Mouse (Mus musculus) MEL (cell line): ENCODE measurements at regions not wholly inside any gene's neighbourhood (a gene's known extent, or its start where the extent isn't known, plus 50 kb on each side); places are given as distances from the start of the nearest gene placed in this dataset.

Experiments used
- DNase-seq: peaks from one replicate; pipeline ENCODE4 v3.0.0; 2011; ENCODE audit warnings: low read depth, low spot score
- H3K27ac ChIP-seq: 2 replicates; pipeline ENCODE4 v1.5.1; 2012; ENCODE audit warnings: low read depth, mild to moderate bottlenecking, control low read depth, low read length, moderate library complexity; ENCODE audit not compliant: control insufficient read depth
- H3K27me3 ChIP-seq, 2 experiments: fragments of 150-350 bp in 1 of 2; sonication (generic) in 1 of 2; 2 replicates each; pipeline ENCODE4 v1.6.1; 2012; ENCODE audit warnings: low read length in 2 of 2, mild to moderate bottlenecking in 2 of 2, improper control_type of control experiment in 1 of 2, moderate library complexity in 1 of 2; ENCODE audit not compliant: insufficient read depth in 2 of 2, control insufficient read depth in 1 of 2
- H3K36me3 ChIP-seq, 2 experiments: 2 replicates each; pipeline ENCODE4 v1.6.1; 2012 to 2014; ENCODE audit warnings: low read length in 2 of 2, improper control_type of control experiment in 1 of 2, inconsistent platforms in 1 of 2, mild to moderate bottlenecking in 1 of 2; ENCODE audit not compliant: insufficient read depth in 2 of 2, control insufficient read depth in 1 of 2
- H3K4me1 ChIP-seq, 2 experiments: fragments of 150-350 bp in 1 of 2; sonication (generic) in 1 of 2; 2 replicates each; pipeline ENCODE4 v1.6.1; 2012; ENCODE audit warnings: low read length in 2 of 2, improper control_type of control experiment in 1 of 2, mild to moderate bottlenecking in 1 of 2; ENCODE audit not compliant: insufficient read depth in 2 of 2, control insufficient read depth in 1 of 2
- H3K4me3 ChIP-seq, 2 experiments: fragments of 150-350 bp in 1 of 2; sonication (generic) in 1 of 2; 2 replicates each; pipeline ENCODE4 v1.5.1; 2012; ENCODE audit warnings: low read depth in 2 of 2, low read length in 2 of 2, mild to moderate bottlenecking in 2 of 2, moderate library complexity in 2 of 2, control low read depth in 1 of 2, improper control_type of control experiment in 1 of 2; ENCODE audit not compliant: control insufficient read depth in 1 of 2, insufficient read depth in 1 of 2
- H3K79me2 ChIP-seq: 2 replicates; pipeline ENCODE4 v1.6.1; 2012; ENCODE audit warnings: mild to moderate bottlenecking, low read length, moderate library complexity; ENCODE audit not compliant: control insufficient read depth, poor library complexity, insufficient read depth
- H3K9ac ChIP-seq: 2 replicates; pipeline ENCODE4 v1.6.1; 2012; ENCODE audit warnings: low read depth, mild to moderate bottlenecking, control low read depth, low read length, moderate library complexity; ENCODE audit not compliant: control insufficient read depth, poor library complexity, severe bottlenecking
- H3K9me3 ChIP-seq: fragments of 150-350 bp; sonication (generic); replicated peaks from 2 replicates; pipeline ENCODE4 v1.6.1; 2012; ENCODE audit warnings: mild to moderate bottlenecking, low read length, improper control_type of control experiment, moderate library complexity; ENCODE audit not compliant: insufficient read depth
- CHD2 ChIP-seq: IDR thresholded peaks from 2 replicates; pipeline ENCODE4 v1.6.1; 2011; ENCODE audit warnings: low read length, improper control_type of control experiment
- ELF1 ChIP-seq: IDR thresholded peaks from 2 replicates; pipeline ENCODE4 v1.6.1; 2014; ENCODE audit warnings: low read depth, mild to moderate bottlenecking, inconsistent platforms, low read length, improper control_type of control experiment, moderate library complexity
- HCFC1 ChIP-seq: IDR thresholded peaks from 2 replicates; pipeline ENCODE4 v1.6.1; 2012; ENCODE audit warnings: low read depth, mild to moderate bottlenecking, inconsistent platforms, low read length, improper control_type of control experiment, moderate library complexity
- MAX ChIP-seq: IDR thresholded peaks from 2 replicates; pipeline ENCODE4 v1.6.1; 2011; ENCODE audit warnings: low read length, improper control_type of control experiment
- MAZ ChIP-seq: IDR thresholded peaks from 2 replicates; pipeline ENCODE4 v1.6.1; 2012; ENCODE audit warnings: low read depth, mild to moderate bottlenecking, inconsistent platforms, low read length, improper control_type of control experiment
- MEF2A ChIP-seq: IDR thresholded peaks from 2 replicates; pipeline ENCODE4 v1.6.1; 2014; ENCODE audit warnings: low read depth, mild to moderate bottlenecking, inconsistent platforms, low read length, improper control_type of control experiment; ENCODE audit not compliant: poor library complexity, insufficient replicate concordance, severe bottlenecking; ENCODE audit errors: extremely low read depth
- MXI1 ChIP-seq: IDR thresholded peaks from 2 replicates; pipeline ENCODE4 v1.6.1; 2011; ENCODE audit warnings: mild to moderate bottlenecking, low read depth, low read length, improper control_type of control experiment
- MYB ChIP-seq: IDR thresholded peaks from 2 replicates; pipeline ENCODE4 v1.6.1; 2011; ENCODE audit warnings: mild to moderate bottlenecking, low read depth, low read length, improper control_type of control experiment
- NRF1 ChIP-seq: IDR thresholded peaks from 2 replicates; pipeline ENCODE4 v1.6.1; 2014; ENCODE audit warnings: low read depth, mild to moderate bottlenecking, inconsistent platforms, low read length, improper control_type of control experiment, moderate library complexity; ENCODE audit not compliant: poor library complexity, insufficient read depth, severe bottlenecking
- POLR2A ChIP-seq, 2 experiments: IDR thresholded peaks; 2 replicates each; pipeline ENCODE4 v1.6.1; 2011 to 2012; ENCODE audit warnings: low read length in 2 of 2, mild to moderate bottlenecking in 2 of 2, control low read depth in 1 of 2, improper control_type of control experiment in 1 of 2, low read depth in 1 of 2, moderate library complexity in 1 of 2; ENCODE audit not compliant: control insufficient read depth in 1 of 2, insufficient read depth in 1 of 2, poor library complexity in 1 of 2
- POLR2AphosphoS2 ChIP-seq: IDR thresholded peaks from 2 replicates; pipeline ENCODE4 v1.6.1; 2011; ENCODE audit warnings: low read length, improper control_type of control experiment
- POLR2AphosphoS5 ChIP-seq: IDR thresholded peaks from 2 replicates; pipeline ENCODE4 v1.6.1; 2012; ENCODE audit warnings: low read depth, borderline replicate concordance, mild to moderate bottlenecking, inconsistent platforms, low read length, moderate library complexity, mixed read lengths
- TAL1 ChIP-seq: IDR thresholded peaks from 2 replicates; pipeline ENCODE4 v1.6.1; 2012; ENCODE audit warnings: mild to moderate bottlenecking, inconsistent platforms, low read length, moderate library complexity, mixed read lengths
- TCF12 ChIP-seq: IDR thresholded peaks from 2 replicates; pipeline ENCODE4 v1.6.1; 2014; ENCODE audit warnings: low read depth, mild to moderate bottlenecking, inconsistent platforms, low read length, improper control_type of control experiment, moderate library complexity
- USF1 ChIP-seq: IDR thresholded peaks from 2 replicates; pipeline ENCODE4 v1.6.1; 2014; ENCODE audit warnings: low read depth, mild to moderate bottlenecking, inconsistent platforms, low read length, improper control_type of control experiment, moderate library complexity
- ZC3H11A ChIP-seq: IDR thresholded peaks from 2 replicates; pipeline ENCODE4 v1.6.1; 2012; ENCODE audit warnings: low read depth, mild to moderate bottlenecking, inconsistent platforms, low read length, improper control_type of control experiment
- ZKSCAN1 ChIP-seq: IDR thresholded peaks from 2 replicates; pipeline ENCODE4 v1.6.1; 2012; ENCODE audit warnings: low read depth, mild to moderate bottlenecking, inconsistent platforms, low read length, improper control_type of control experiment, moderate library complexity

DNA sequence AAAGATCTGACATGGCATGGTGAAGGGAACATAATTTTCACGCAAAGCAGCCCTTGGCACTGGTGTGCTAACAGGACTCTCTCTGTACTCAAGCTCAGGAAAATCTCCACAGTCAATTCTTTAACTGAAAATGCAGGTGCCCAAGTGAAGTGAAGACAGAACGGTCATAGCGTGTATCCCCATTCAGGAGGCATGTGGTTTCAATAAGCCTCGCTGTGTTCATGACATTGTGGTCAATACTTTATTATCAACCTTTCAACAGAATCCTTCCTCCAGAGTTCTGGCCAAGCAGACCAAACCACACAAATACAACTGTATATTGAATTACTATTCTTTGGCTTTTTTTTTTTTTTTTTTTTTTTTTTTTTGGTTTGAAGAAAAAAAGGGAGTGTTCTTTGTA lies 314.1 kb downstream of the Mycn start:
- Histone ChIP-seq H3K79me2 (no peaks in the 10 kb centered on the region), H3K9ac (no peak overlapping the region), H3K9me3 (no peaks in the 10 kb centered on the region), H3K27me3 (no peaks in the 10 kb centered on the region; a peak in 1 of 4 replicates)
- TF ChIP-seq CHD2 (no peak), POLR2AphosphoS2 (no peak), TAL1 (no peak), ZC3H11A (no peak), USF1 (no peak), POLR2A (IDR thresholded peaks at IDR 0.05; ENCODE audit: control insufficient read depth in 1 of 2, insufficient read depth in 1 of 2, low read depth in 1 of 2, low read length in 2 of 2, poor library complexity in 1 of 2) (no peak), HCFC1 (no peak), ELF1 (no peak), POLR2AphosphoS5 (no peak), TCF12 (no peak), MAZ (no peak), NRF1 (no peak), MEF2A (no peak), MAX (no peak), MYB (no peak), ZKSCAN1 (no peak), MXI1 (no peak)
- TF ChIP-seq, all 39 proteins: peak for 0
- H3K4me3 ChIP-seq = no peak overlapping the region
- no peaks in the 10 kb centered on the region for H3K36me3 ChIP-seq
- no peak for DNase-seq
- no peaks in the 10 kb centered on the region for H3K4me1 ChIP-seq
- H3K27ac ChIP-seq = no peak overlapping the region

DNA sequence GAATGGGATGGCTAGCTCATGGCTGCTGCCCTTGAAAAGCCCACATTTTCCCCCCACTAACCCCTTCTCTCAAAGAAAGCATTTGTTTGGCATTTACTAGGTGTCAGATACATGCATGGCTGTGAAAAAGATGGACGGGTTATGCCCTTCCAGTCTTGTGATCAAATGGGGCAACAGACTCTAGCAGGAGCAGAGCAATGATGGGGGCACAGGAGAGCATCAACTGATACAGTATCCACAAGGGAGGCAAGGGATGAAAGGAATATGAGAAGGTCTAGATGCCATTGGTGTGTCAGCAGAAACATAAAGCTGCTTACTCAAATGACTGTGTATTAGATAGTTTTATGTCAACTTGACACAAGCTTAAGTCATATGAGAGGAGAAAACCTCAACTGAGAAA lies 315.9 kb downstream of the Mycn start:
- no peaks in the 10 kb centered on the region for H3K79me2 ChIP-seq
- H3K4me3 ChIP-seq = no peak overlapping the region
- H3K9ac ChIP-seq = no peak overlapping the region
- DNase-seq = no peak
- no peaks in the 10 kb centered on the region for H3K4me1 ChIP-seq
- no peak for TF ChIP-seq CHD2
- TF ChIP-seq POLR2A (IDR thresholded peaks at IDR 0.05; ENCODE audit: control insufficient read depth in 1 of 2, insufficient read depth in 1 of 2, low read depth in 1 of 2, low read length in 2 of 2, poor library complexity in 1 of 2) = no peak
- TF ChIP-seq ELF1 = no peak
- no peak for TF ChIP-seq MYB
- no peak for TF ChIP-seq ZC3H11A
- no peak for TF ChIP-seq MXI1
- H3K9me3 ChIP-seq = no peaks in the 10 kb centered on the region
- H3K27ac ChIP-seq = no peak overlapping the region
- H3K36me3 ChIP-seq = no peaks in the 10 kb centered on the region
- H3K27me3 ChIP-seq = no peaks in the 10 kb centered on the region; a peak in 1 of 4 replicates
